ENCODE assay signal across 9 mouse cellular contexts in the genomic region with DNA sequence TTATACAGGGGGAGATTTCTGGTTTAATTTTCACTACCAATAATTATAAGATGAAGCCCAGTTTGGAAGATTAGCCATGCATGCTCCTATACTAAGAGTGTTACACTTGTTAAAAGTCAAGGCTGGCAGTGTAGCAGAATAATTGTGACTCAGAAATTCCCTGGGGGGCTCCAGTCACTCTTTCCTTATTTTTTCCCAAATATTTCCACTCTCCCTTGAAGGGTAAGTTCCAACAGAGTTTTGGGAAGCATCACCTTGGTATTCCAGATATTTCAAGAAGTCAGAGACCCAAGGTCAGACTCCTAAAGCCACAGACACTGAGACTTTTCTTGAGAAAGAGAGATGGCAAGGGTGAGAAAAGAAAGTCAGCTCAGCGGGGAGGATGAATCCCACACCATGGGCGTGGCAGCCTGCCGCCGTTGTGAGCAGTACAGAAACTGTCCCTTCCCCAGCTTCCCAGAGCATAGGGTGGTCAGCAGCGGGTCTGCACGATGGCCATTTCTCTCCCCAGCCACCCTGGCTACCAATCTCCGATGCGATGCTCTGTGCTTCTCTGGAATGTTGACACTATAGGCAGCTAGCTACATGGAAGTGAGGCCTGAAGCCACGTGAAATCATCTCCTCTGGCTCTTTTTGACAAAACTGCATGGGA. TPM values are rescaled to one million over a fixed set of nuclear protein-coding genes. Genes with fewer than 3 reads are reported as not detected.
DNase-seq lines count a peak whose midpoint lies in the region; ATAC-seq and TF ChIP-seq lines count a peak whose summit lies in the region.
"Had no signal": no experiment of that assay in that cellular context is flagged by ENCODE, and none has a peak within 500 bp of the region (broad histone marks: within the 10 kb centered on the region; RNA-seq: fewer than 3 reads in every experiment).

No protein-coding gene starts in this region.

- H3K27ac ChIP-seq in hindbrain, embryonic 10.5 days, result no peak overlapping the region
- no peak overlapping the region for H3K27ac ChIP-seq in hindbrain, embryonic 12.5 days
- 0 out of 2 replicates have a peak overlapping the region, but pooled peaks have one; percentile 29 for H3K27ac ChIP-seq in thymus, adult 2 months (ENCODE audit: control insufficient read depth, insufficient read depth, low read length)
- H3K27ac ChIP-seq in intestine, embryonic 16.5 days (ENCODE audit: low read length), result no peak overlapping the region

- peaks cover 16% of the 10 kb centered on the region for H3K4me1 ChIP-seq in hindbrain, embryonic 10.5 days (replicated peaks)
- peaks cover 6% of the 10 kb centered on the region; the same call in 1 of the 2 replicates for H3K4me1 ChIP-seq in hindbrain, embryonic 12.5 days
- no peaks in the 10 kb centered on the region for H3K4me1 ChIP-seq in thymus, adult 2 months (replicated peaks; ENCODE audit: control insufficient read depth, insufficient read depth, low read length)
- peaks cover 8% of the 10 kb centered on the region for H3K4me1 ChIP-seq in intestine, embryonic 16.5 days (ENCODE audit: control insufficient read depth, insufficient read depth, low read length)

- peak overlapping the region; percentile 32; the same call in 1 of the 2 replicates for H3K4me3 ChIP-seq in hindbrain, embryonic 10.5 days
- no peak overlapping the region for H3K4me3 ChIP-seq in hindbrain, embryonic 12.5 days
- H3K4me3 ChIP-seq in thymus, adult 2 months (ENCODE audit: control insufficient read depth, insufficient read depth, low read length), result no peak overlapping the region
- H3K4me3 ChIP-seq in intestine, embryonic 16.5 days (ENCODE audit: low read length), result no peak overlapping the region

- 0 out of 2 replicates have a peak, but pooled peaks cover 8% of the 10 kb centered on the region for H3K27me3 ChIP-seq in hindbrain, embryonic 10.5 days (ENCODE audit: insufficient read depth, poor library complexity, severe bottlenecking)
- no peaks in the 10 kb centered on the region for H3K27me3 ChIP-seq in hindbrain, embryonic 12.5 days
- no peaks in the 10 kb centered on the region for H3K27me3 ChIP-seq in thymus, adult 2 months (ENCODE audit: control insufficient read depth, insufficient read depth, low read length)
- no peaks in the 10 kb centered on the region for H3K27me3 ChIP-seq in intestine, embryonic 16.5 days (replicated peaks; ENCODE audit: control insufficient read depth, insufficient read depth, low read length)

- ATAC-seq in hindbrain, embryonic 12.5 days (ENCODE audit: low FRiP score), result no peak
- no peak for ATAC-seq in intestine, embryonic 16.5 days

- no peaks in the 10 kb centered on the region for H3K36me3 ChIP-seq in hindbrain, embryonic 10.5 days
- no peaks in the 10 kb centered on the region for H3K36me3 ChIP-seq in hindbrain, embryonic 12.5 days
- H3K36me3 ChIP-seq in thymus, adult 2 months (ENCODE audit: control insufficient read depth, insufficient read depth, low read length), result no peaks in the 10 kb centered on the region
- no peaks in the 10 kb centered on the region for H3K36me3 ChIP-seq in intestine, embryonic 16.5 days (ENCODE audit: control insufficient read depth, insufficient read depth, low read length)

- H3K9ac ChIP-seq in hindbrain, embryonic 12.5 days, result no peak overlapping the region
- H3K9ac ChIP-seq in intestine, embryonic 16.5 days (ENCODE audit: low read depth, low read length), result no peak overlapping the region

- TF ChIP-seq CTCF in thymus, adult 2 months (IDR thresholded peaks at IDR 0.05; ENCODE audit: borderline replicate concordance, control insufficient read depth, extremely low read depth, insufficient read depth, low read length, poor library complexity), result no peak

- no peak for DNase-seq in hindbrain, embryonic 10.5 days (ENCODE audit: low spot score)
- no peak for DNase-seq in thymus, adult 2 months
- no peak for DNase-seq in thymus, postnatal 25 days
- DNase-seq in testis, postnatal 14 days (ENCODE audit: low spot score), result peak; percentile 7
- DNase-seq in thymus, postnatal 10 days (ENCODE audit: low spot score in 2 of 2), result no peak
- DNase-seq in urinary bladder, postnatal 10 days (ENCODE audit: low spot score), result no peak
- DNase-seq: right cerebral cortex, postnatal 14 days had no signal

- H3K4me2 ChIP-seq in hindbrain, embryonic 12.5 days (replicated peaks), result no peak overlapping the region; the same call in 1 of the 2 replicates
- H3K4me2 ChIP-seq in intestine, embryonic 16.5 days (ENCODE audit: low read depth, low read length), result 0 out of 2 replicates have a peak overlapping the region, but pooled peaks have one; percentile 52

- no peak for TF ChIP-seq POLR2A in thymus, adult 2 months (IDR thresholded peaks at IDR 0.05; ENCODE audit: control insufficient read depth, extremely low read depth, insufficient read depth, low read length, poor library complexity)

- no peaks in the 10 kb centered on the region for H3K9me3 ChIP-seq in hindbrain, embryonic 10.5 days
- no peaks in the 10 kb centered on the region for H3K9me3 ChIP-seq in hindbrain, embryonic 12.5 days (replicated peaks)
- no peaks in the 10 kb centered on the region for H3K9me3 ChIP-seq in intestine, embryonic 16.5 days (ENCODE audit: control insufficient read depth, low read length)

- WGBS in hindbrain, embryonic 10.5 days, result 12% methylated on average over 9 of the region's 9 CpGs
- 14% methylated on average over 9 of the region's 9 CpGs for WGBS in hindbrain, embryonic 12.5 days
- WGBS in thymus, adult 2 months, result 41% methylated on average over 9 of the region's 9 CpGs
- WGBS in intestine, embryonic 16.5 days, result 19% methylated on average over 9 of the region's 9 CpGs

RNA-seq across cellular contexts. Expression of a gene that starts 28.8 kb away (rescaled TPM):
- polyA plus RNA-seq in hindbrain, embryonic 10.5 days (2016; fragmentation: Nextera tagmentation; extraction: Ambion mirVana), result 5.1 and 8.0 TPM in 2 replicates
- 7.2 and 8.0 TPM in 2 replicates for polyA plus RNA-seq in hindbrain, embryonic 12.5 days (2016; fragmentation: Nextera tagmentation; extraction: Ambion mirVana)
- 1.2 and 1.9 TPM in 2 replicates for polyA plus RNA-seq in thymus, adult 2 months (2012; rRNA removed)
- polyA plus RNA-seq in intestine, embryonic 16.5 days (2015; fragmentation: Nextera tagmentation; extraction: Ambion mirVana), result 9.5 and 10.7 TPM in 2 replicates
